Mouse (Mus musculus) megakaryocyte, embryonic 14.5 days (primary cell): ENCODE results near the gene Prr15l. TPM values are rescaled to one million over a fixed set of nuclear protein-coding genes. Genes with fewer than 3 reads are reported as not detected.

Experiments
- H3K27me3 ChIP-seq: replicated peaks from 2 replicates; pipeline ENCODE3; 2012; ENCODE audit warnings: inconsistent platforms
- H3K36me3 ChIP-seq: replicated peaks from 2 replicates; pipeline ENCODE3; 2012; ENCODE audit warnings: low read length, inconsistent platforms, mixed read lengths
- H3K4me1 ChIP-seq: 2 replicates; pipeline ENCODE4 v1.6.1; 2012; ENCODE audit warnings: inconsistent platforms
- H3K4me3 ChIP-seq: replicated peaks from 2 replicates; pipeline ENCODE3; 2012; ENCODE audit warnings: moderate library complexity, mild to moderate bottlenecking, inconsistent platforms
- H3K9me3 ChIP-seq: 2 replicates; pipeline ENCODE4 v1.6.1; 2012; ENCODE audit warnings: inconsistent platforms
- FLI1 ChIP-seq: IDR thresholded peaks from 2 replicates; pipeline ENCODE4 v1.6.1; 2012; ENCODE audit warnings: low read length, inconsistent platforms, mixed read lengths
- GATA1 ChIP-seq: IDR thresholded peaks from 3 replicates; pipeline ENCODE4 v1.6.1; 2012; ENCODE audit warnings: mixed read lengths, low read length, inconsistent platforms, borderline replicate concordance
- polyA plus RNA-seq: library from polyadenylated mRNA; stranded (reverse); fragments of >175 nt; gene quantifications from 2 replicates; pipeline ENCODE4 v1.2.3, GENCODE M21; 2012; ENCODE audit warnings: low replicate concordance; ENCODE audit not compliant: insufficient read depth

Gene Prr15l
- polyA plus RNA-seq, 1 experiment: not detected

GRCm38 (mm10) chr11:96944844-96945580 is 17.1 kb downstream of the Prr15l start:
- H3K4me1 ChIP-seq: peaks cover 91% of the 10 kb centered on the region
- no peaks in the 10 kb centered on the region for H3K9me3 ChIP-seq
- TF ChIP-seq FLI1: no peak
- TF ChIP-seq GATA1: no peak
- H3K36me3 ChIP-seq: peaks cover 49% of the 10 kb centered on the region
- peak overlapping the region; percentile 97 for H3K4me3 ChIP-seq
- H3K27me3 ChIP-seq: no peaks in the 10 kb centered on the region

- H3K36me3 ChIP-seq: peaks cover 49% of the 10 kb centered on the region
- H3K4me3 ChIP-seq: no peak overlapping the region
- no peaks in the 10 kb centered on the region for H3K9me3 ChIP-seq
- peaks cover 95% of the 10 kb centered on the region for H3K4me1 ChIP-seq
- TF ChIP-seq FLI1: no peak
- no peak for TF ChIP-seq GATA1
- H3K27me3 ChIP-seq: no peaks in the 10 kb centered on the region
Observed at GRCm38 (mm10) chr11:96946498-96946897, 18.6 kb downstream of the Prr15l start.

DNA sequence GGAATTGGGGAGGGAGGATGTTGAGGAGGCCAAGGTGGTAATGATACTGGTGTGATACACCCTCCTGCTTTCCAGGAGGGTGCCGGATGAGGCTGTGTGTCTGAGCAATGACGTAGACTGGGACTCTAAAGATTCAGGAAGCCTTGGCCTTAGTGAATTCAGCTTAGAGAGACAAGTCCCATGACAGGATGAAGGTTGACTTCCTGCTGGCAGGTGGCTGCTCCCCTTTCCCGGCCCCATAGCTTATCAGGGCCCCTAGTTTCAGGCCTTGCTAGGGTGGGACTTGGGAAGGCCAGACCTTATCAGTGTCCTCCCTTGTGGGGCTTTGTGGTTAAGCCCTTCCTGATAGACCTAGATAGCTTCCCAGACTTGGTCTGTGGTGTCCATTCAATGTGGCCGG is 19.9 kb downstream of the Prr15l start:
- H3K9me3 ChIP-seq: no peaks in the 10 kb centered on the region
- H3K27me3 ChIP-seq: no peaks in the 10 kb centered on the region
- peaks cover 93% of the 10 kb centered on the region for H3K4me1 ChIP-seq
- H3K36me3 ChIP-seq: peaks cover 56% of the 10 kb centered on the region
- H3K4me3 ChIP-seq: peak overlapping the region; percentile 59
- peak; percentile 17; the same call in 1 of the 3 replicates for TF ChIP-seq GATA1
- TF ChIP-seq FLI1: no peak

DNA sequence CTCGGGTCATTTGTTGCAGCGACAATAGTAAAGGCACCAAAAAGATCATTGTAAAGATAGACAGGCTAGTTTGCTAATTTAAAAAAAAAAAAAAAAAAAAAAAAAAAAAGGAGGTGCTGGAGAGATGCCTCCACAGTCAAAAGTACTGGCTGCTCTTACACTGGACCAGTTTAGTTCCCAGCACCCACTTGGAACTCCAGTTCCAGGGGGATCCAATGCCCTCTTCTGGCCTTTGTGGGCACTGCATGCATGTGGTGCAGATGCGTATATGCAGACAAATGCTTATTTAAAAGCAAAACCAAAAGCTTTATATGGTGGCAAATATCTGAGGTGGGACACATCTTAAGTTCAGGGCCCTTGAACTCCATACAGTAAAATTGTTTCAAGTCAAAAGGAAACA is 22.9 kb downstream of the Prr15l start:
- TF ChIP-seq GATA1 (no peak), FLI1 (no peak)
- Histone ChIP-seq H3K4me3 (no peak overlapping the region), H3K27me3 (no peaks in the 10 kb centered on the region), H3K36me3 (peaks cover 86% of the 10 kb centered on the region), H3K4me1 (peaks cover 65% of the 10 kb centered on the region), H3K9me3 (no peaks in the 10 kb centered on the region)

GRCm38 (mm10) chr11:96952426-96952825 is 24.5 kb downstream of the Prr15l start:
- H3K4me1 ChIP-seq: peaks cover 60% of the 10 kb centered on the region
- H3K36me3 ChIP-seq: peaks cover 97% of the 10 kb centered on the region
- TF ChIP-seq FLI1 (no peak), GATA1 (no peak)

DNA sequence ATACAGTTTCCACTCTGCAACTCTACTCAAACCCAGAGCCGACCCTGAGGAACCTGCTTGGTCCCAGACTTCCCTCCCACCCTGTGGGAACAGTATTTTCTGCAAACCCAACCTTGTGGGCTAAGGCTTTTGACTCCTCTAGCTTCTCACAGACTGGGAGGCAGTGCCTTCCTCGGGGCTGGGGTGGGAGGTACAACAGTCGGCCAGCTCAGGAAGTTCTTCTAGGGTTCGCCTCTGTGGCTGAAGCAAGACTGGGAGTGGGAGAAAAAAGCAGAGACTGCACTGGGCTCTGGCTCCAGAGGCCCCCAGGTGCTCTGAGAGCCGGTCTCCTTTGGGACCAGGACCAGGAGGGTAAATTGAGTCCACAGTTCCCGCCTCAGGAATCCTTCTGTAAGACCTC is 25.0 kb downstream of the Prr15l start:
- peaks cover 57% of the 10 kb centered on the region for H3K4me1 ChIP-seq
- TF ChIP-seq GATA1 (no peak), FLI1 (no peak)
- peaks cover 97% of the 10 kb centered on the region for H3K36me3 ChIP-seq

More at GRCm38 (mm10) chr11:96952426-96952825, 24.5 kb downstream of the Prr15l start:
- H3K4me3 ChIP-seq: no peak overlapping the region
- H3K27me3 ChIP-seq: no peaks in the 10 kb centered on the region
- no peaks in the 10 kb centered on the region for H3K9me3 ChIP-seq

DNA sequence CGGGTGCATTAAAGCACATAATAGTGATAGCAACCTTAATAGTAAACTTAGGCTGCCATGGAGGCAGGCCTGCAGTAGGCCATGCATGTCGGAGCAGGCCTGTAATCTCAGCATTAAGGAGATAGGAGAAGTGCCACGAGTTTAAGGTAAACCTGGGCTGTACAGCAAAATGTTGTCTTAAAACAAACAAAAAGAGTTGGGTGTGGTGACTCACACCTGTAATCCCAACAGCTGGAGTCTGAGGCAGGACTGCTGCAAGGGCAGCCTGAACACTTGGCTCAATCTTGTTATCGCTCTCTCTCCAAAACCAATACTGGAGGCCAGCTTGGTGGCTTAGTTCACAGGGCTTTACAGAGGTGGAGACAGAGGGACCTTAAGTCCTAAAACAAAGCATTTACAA is 27.2 kb downstream of the Prr15l start:
- TF ChIP-seq FLI1 (no peak), GATA1 (no peak)
- Histone ChIP-seq H3K4me1 (peaks cover 37% of the 10 kb centered on the region), H3K27me3 (no peaks in the 10 kb centered on the region), H3K4me3 (no peak overlapping the region), H3K36me3 (peaks cover 98% of the 10 kb centered on the region), H3K9me3 (no peaks in the 10 kb centered on the region)

More for the DNA sequence above, 25.0 kb downstream of the Prr15l start:
- Histone ChIP-seq H3K4me3 (no peak overlapping the region), H3K27me3 (no peaks in the 10 kb centered on the region), H3K9me3 (no peaks in the 10 kb centered on the region)

DNA sequence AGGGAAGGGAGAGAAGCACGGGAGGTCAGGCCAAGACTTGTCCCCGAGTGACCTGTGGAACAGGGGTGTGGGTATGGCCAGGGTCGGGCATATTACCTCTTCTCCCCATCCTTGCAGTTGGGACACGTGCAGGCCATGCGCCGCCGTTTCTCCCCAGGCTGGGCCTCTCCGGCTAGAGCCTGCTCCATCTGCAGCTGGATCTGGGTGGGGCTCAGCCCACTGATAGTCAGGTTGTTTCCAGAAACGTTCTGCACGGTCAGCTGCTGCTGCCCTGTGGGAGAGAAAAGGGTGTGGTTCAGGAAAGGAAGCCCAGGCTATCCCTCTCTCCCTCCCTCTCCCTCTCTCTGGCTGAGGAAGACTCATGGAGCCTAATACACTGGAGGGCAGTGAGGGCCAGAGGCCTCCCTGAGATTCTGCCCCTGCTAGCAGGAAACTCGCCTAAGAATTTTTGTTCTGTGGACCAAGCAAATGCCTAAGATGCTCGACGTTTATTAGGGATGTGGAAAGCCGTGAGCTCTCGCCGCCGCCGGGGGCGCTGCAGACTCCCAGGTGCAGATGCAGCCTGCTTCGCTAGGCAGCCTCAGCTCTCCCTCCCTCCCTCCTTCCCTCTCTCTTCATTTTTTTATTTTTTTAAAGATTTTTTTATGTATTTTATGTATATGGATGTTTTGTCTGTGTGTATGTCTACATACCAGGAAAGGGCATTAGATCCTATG is 28.3 kb downstream of the Prr15l start:
- Histone ChIP-seq H3K36me3 (peaks cover 98% of the 10 kb centered on the region), H3K4me3 (no peak overlapping the region), H3K27me3 (no peaks in the 10 kb centered on the region), H3K9me3 (no peaks in the 10 kb centered on the region), H3K4me1 (peaks cover 34% of the 10 kb centered on the region)
- no peak for TF ChIP-seq GATA1
- no peak for TF ChIP-seq FLI1

DNA sequence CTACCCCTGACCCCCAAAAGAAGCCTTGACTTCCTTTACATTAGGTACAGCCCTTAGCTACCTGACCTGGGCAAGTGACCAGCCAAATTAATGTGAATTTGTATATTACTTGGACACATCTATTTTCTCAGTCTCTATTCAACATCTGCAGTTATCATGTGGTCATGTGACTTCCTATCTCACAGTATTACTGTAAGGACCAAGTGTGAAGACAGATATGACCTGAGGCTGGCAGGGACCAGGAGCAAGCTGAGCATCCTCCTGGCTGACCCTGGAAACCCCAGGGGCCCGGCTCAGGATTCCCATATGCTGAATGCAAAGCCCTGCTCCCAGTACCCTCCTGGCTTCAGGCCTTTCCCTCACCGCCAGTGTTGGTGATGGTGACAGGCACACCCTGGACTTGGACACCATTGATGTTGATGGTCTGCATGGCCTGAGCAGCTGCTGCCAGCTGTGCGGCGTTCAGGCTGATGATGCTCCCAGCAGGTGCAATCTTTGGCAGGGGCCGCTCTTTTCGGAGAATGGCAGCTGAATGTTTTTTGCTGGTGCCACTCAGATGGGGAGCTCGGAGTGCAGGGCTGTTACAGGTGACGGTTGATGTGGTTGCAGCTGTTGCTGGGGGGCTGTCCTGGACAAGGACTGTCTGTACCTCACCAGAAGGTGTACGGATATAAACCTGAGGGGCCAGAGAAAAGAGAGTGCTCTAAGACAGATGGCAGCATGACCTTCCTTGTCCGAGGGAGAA is 29.3 kb downstream of the Prr15l start:
- TF ChIP-seq FLI1 (no peak), GATA1 (no peak)
- H3K4me3 ChIP-seq: no peak overlapping the region

DNA sequence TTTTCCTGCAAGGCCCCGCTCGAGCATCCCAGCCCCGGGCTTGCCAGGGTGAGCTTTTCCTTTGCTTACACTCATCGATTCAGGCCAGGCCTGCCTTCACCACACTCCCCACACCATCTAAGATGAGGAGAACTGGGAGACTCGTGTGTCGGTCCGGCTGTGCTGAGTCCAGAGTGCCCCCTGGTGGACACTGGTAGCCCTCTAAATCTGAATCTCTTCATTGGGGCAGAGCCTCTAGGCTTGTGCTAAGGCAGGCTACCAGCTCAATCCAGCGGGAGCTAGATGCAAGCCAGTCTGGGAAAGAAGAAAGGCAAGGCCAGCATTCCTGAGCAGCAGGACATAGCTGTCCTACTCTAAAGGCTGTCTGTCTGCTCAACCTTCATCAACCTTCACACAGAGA is 35.7 kb downstream of the Prr15l start:
- Histone ChIP-seq H3K9me3 (no peaks in the 10 kb centered on the region), H3K36me3 (peaks cover 59% of the 10 kb centered on the region), H3K4me1 (peaks cover 64% of the 10 kb centered on the region)

More for the DNA sequence above, 29.3 kb downstream of the Prr15l start:
- no peaks in the 10 kb centered on the region for H3K27me3 ChIP-seq
- no peaks in the 10 kb centered on the region for H3K9me3 ChIP-seq
- peaks cover 98% of the 10 kb centered on the region for H3K36me3 ChIP-seq
- peaks cover 30% of the 10 kb centered on the region for H3K4me1 ChIP-seq

More for the DNA sequence above, 35.7 kb downstream of the Prr15l start:
- Histone ChIP-seq H3K4me3 (no peak overlapping the region), H3K27me3 (no peaks in the 10 kb centered on the region)
- TF ChIP-seq FLI1 (no peak), GATA1 (no peak)
